Mouse (Mus musculus) neural tube, embryonic 14.5 days (tissue): ENCODE results near the gene Gps1. TPM values are rescaled to one million over a fixed set of nuclear protein-coding genes. Genes with fewer than 3 reads are reported as not detected.

ENCODE experiments used
- ATAC-seq: fragments of 200-750 bp; cut with Nextera tagmentation; 2 replicates; pipeline ENCODE4 v1.8.0; 2017; ENCODE audit warnings: low read depth, mild to moderate bottlenecking, moderate TSS enrichment, moderate library complexity
- H3K27ac ChIP-seq: fragments of 300-500 bp; sonication (generic); 2 replicates; pipeline ENCODE4 v1.5.1; 2014; ENCODE audit warnings: low read depth, mild to moderate bottlenecking, control low read depth, low read length, moderate library complexity, mixed read lengths
- H3K27me3 ChIP-seq: fragments of 300-500 bp; sonication (generic); 2 replicates; pipeline ENCODE4 v1.6.1; 2014; ENCODE audit warnings: low read length; ENCODE audit not compliant: control insufficient read depth, insufficient read depth
- H3K36me3 ChIP-seq: fragments of 300-500 bp; sonication (generic); 2 replicates; pipeline ENCODE4 v1.6.1; 2014; ENCODE audit warnings: low read length, mixed read lengths; ENCODE audit not compliant: control insufficient read depth, insufficient read depth
- H3K4me1 ChIP-seq: fragments of 300-500 bp; sonication (generic); 2 replicates; pipeline ENCODE4 v1.6.1; 2014; ENCODE audit warnings: low read length; ENCODE audit not compliant: control insufficient read depth, insufficient read depth
- H3K4me2 ChIP-seq: fragments of 300-500 bp; sonication (generic); 2 replicates; pipeline ENCODE4 v1.6.1; 2014; ENCODE audit warnings: mild to moderate bottlenecking, low read depth, low read length, control low read depth
- H3K4me3 ChIP-seq: fragments of 300-500 bp; sonication (generic); 2 replicates; pipeline ENCODE4 v1.5.1; 2014; ENCODE audit warnings: low read depth, low read length, control low read depth, mixed read lengths
- H3K9ac ChIP-seq: fragments of 300-500 bp; sonication (generic); replicated peaks from 2 replicates; pipeline ENCODE4 v1.6.1; 2014; ENCODE audit warnings: low read depth, mild to moderate bottlenecking, control low read depth, low read length, mixed read lengths
- H3K9me3 ChIP-seq: fragments of 300-500 bp; sonication (generic); 2 replicates; pipeline ENCODE4 v1.6.1; 2016; ENCODE audit warnings: low read length; ENCODE audit not compliant: control insufficient read depth
- WGBS: fragments of 180-500 bp; shearing (Covaris S2); extraction: QIAGEN DNeasy Blood & Tissue Kit; methylation state at CpG from one replicate; pipeline ENCODE4 v1.1.7; 2014; 5-methylcytosine and 5-hydroxymethylcytosine counted together
- polyA plus RNA-seq: library from polyadenylated mRNA; unstranded; fragments of >200 nt; fragmentation: Nextera tagmentation; extraction: Ambion mirVana; gene quantifications from 2 replicates; pipeline ENCODE4 v1.2.1, GENCODE M21; 2014

The Gps1 gene
- polyA plus RNA-seq, 1 experiment from 2014 or later: 312 TPM

DNA sequence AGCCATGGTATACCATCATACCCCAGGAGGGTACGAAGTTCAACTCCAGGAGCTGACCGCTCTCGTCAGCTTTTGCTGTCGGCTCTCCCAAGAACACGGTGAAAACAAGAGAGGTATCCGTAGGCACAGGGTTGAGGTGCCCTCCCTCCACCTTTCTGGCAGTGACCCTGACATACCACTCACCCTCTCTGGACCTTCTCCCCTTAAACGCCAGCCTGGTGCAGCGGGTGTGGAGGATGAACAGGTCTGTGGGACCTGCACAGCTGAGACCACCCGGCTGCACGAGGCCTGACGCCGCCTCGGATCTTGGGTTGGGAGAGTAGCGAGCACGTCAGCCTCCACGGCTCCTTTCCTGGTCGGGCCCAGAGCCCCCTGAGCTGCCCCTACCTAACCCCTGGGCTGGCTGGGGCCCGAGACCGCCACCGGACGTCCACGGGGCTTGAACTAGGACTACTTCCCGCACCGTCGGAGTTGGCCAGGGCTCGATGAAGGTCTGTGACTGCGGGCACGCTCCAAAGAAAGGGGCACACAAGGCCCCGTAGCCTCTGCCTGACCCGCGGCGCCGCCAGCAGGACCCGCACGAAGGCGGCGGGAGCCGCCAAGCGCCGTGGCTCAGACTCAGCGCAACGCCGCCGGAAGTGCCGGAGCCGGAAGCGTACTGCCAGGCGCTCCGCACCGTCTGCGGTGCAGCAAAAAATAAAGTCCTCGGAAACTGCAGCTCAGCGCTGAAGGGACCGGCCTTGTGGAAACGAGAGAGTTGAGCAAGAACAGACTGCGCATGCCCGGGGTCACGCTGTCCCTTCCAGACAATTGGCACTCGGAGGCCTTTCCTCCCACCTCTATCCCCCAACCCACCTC, 11.9 kb downstream of the Gps1 start, which contains the start of gene Dus1l:
Dus1l (minus strand) TSS at position 648 of the 858 bp plus-strand sequence.
- Histone ChIP-seq H3K9ac (peak within 1 kb of the TSS; percentile 91), H3K36me3 (peaks cover 19% of the 10 kb centered on the region), H3K4me2 (peak within 1 kb of the TSS; percentile 98), H3K4me1 (peaks cover 13% of the 10 kb centered on the region), H3K27ac (peak within 1 kb of the TSS; percentile 45), H3K9me3 (no peaks in the 10 kb centered on the region), H3K4me3 (peak within 1 kb of the TSS; percentile 87), H3K27me3 (no peaks in the 10 kb centered on the region)
- peak; percentile 91 for ATAC-seq
- 2% methylated on average over 54 of the region's 59 CpGs for WGBS

DNA sequence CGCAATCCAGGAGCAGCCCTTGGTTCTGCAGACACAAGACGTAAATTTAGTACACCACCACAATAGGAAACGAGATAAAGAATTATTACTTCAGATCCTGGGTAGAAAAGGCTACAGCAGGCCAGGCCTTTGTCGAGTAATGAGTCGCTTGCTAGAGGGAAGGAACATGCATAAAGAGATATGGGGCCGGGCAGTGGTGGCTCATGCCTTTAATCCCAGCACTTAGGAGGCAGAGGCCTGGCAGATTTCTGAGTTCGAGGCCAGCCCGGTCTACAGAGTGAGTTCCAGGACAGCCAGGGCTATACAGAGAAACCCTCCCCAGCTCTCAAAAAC, 12.5 kb downstream of the Gps1 start:
- Histone ChIP-seq H3K4me2 (peak overlapping the region; percentile 9; the same call in 1 of the 2 replicates), H3K4me3 (peak overlapping the region; percentile 87; the same call in 1 of the 2 replicates), H3K4me1 (peaks cover 13% of the 10 kb centered on the region), H3K27me3 (no peaks in the 10 kb centered on the region), H3K27ac (peak overlapping the region; percentile 18), H3K36me3 (peaks cover 16% of the 10 kb centered on the region), H3K9ac (no peak overlapping the region), H3K9me3 (no peaks in the 10 kb centered on the region)
- WGBS: 21% methylated on average over 8 of the region's 8 CpGs
- peak; percentile 19; the same call in 1 of the 2 replicates for ATAC-seq

DNA sequence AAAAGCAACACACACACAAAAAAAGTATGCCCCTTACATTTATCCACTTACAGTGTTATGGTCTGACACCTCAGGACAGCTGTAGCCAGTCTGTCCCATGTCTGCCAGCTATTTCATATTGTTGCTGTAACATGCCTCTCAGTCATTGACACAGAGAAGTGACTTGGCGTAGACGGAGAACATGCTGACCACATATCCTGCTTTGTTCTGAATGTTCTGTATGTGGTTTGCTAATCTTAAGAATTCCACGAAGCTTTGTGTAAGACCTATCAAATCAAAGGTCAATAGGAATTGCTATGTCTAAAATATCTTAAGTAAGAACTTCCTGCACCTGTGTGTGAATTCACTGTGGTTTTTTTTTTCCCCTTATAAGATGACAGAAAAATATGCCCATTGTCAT, 14.2 kb downstream of the Gps1 start:
- Histone ChIP-seq H3K27ac (no peak overlapping the region), H3K4me3 (no peak overlapping the region), H3K4me1 (peaks cover 13% of the 10 kb centered on the region), H3K4me2 (no peak overlapping the region), H3K9ac (no peak overlapping the region), H3K9me3 (no peaks in the 10 kb centered on the region), H3K36me3 (no peaks in the 10 kb centered on the region), H3K27me3 (no peaks in the 10 kb centered on the region)
- ATAC-seq: no peak
- WGBS: 87% methylated on average over 3 of the region's 3 CpGs

DNA sequence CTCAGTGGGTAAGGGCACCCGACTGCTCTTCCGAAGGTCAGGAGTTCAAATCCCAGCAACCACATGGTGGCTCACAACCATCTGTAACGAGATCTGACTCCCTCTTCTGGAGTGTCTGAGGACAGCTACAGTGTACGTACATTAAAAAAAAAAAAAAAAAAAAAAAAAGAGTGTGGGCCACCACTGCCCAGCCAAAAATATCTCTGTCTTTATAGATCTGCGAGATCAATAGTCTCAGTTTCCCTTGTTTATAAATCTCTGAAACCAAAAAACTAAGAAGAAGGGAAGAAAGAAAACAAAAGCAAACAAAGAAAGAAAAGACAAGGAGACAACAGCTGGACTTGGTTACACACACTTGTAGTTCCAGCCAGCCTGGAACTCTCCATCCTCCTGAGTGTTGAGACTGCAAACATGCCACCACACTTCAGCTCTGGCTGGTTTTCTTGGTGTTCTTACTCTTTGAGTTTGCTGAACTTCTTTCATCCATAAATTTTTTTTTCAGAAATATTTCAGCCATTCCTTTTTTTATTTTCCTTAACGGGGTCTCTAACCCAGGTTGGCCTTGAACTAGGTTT, 15.3 kb downstream of the Gps1 start:
- Histone ChIP-seq H3K9me3 (no peaks in the 10 kb centered on the region), H3K4me3 (no peak overlapping the region), H3K4me2 (no peak overlapping the region), H3K4me1 (peaks cover 13% of the 10 kb centered on the region), H3K27ac (no peak overlapping the region), H3K36me3 (no peaks in the 10 kb centered on the region), H3K27me3 (no peaks in the 10 kb centered on the region), H3K9ac (no peak overlapping the region)
- ATAC-seq: no peak
- WGBS: 67% methylated on average over 6 of the region's 6 CpGs

DNA sequence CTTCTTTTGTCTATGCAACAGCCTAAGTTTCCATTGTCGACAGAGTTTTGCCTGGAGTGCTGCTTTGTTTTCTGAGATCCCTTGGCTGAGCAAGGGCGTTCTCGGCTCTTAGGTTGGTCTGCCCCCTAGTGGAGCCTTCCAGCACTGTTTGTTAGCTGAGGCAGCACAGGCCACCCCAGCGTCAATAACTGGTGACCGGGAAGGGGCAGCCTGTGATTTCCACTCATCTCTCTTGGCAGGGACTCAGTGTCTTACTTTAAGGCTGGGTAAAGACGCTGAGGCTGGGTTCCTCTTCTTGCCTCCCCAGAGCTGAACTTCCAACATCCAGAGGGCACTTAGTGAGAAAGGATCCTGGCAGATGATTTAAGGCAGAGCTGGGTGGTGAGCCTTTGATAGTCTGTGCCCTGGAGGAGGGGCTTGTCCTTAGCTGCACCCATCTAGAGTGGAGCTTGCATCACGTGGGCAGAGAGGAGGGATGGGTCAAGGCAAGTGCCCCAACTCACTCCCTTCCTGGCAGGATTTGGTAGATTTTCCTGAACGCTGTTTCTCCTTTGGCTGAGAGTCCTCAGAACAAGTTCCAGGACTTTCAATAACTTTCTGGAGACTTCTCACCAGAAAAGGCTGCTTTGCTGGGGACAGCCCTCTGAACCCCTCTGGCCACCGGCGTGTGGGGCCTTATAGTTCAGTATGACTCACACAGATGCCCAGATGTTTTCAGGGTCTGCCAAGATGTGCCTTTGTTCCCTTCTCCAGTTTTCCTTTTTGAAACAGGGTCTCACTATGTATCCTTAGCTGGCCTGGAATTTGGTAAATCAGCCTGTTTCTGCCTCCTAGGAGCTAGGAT, 16.2 kb downstream of the Gps1 start:
- H3K27ac ChIP-seq: no peak overlapping the region

DNA sequence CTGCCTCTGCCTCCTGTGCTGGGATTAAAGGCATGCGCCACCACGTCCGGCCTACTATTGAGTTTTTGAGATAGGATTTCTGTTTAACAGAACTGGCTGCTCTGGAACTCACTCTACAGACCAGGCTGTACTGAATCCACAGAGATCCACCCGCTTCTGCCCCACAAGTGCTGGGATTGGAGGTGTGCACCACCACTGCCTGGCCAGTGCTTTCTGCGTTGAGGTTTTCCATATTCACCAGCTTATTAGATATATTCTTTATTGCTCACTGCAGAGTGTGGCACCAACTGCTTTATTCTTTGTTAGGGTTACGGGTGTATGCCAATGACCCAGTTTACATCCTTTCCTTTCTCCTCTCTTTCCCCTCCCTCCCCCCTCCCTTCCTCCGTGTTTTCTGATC, 20.2 kb downstream of the Gps1 start:
- peaks cover 6% of the 10 kb centered on the region; the same call in 1 of the 2 replicates for H3K4me1 ChIP-seq
- no peak overlapping the region for H3K9ac ChIP-seq
- WGBS: 84% methylated on average over 7 of the region's 7 CpGs
- H3K27ac ChIP-seq: no peak overlapping the region
- no peak overlapping the region for H3K4me2 ChIP-seq
- no peaks in the 10 kb centered on the region for H3K27me3 ChIP-seq
- H3K4me3 ChIP-seq: no peak overlapping the region
- ATAC-seq: no peak
- H3K36me3 ChIP-seq: peaks cover 36% of the 10 kb centered on the region
- H3K9me3 ChIP-seq: no peaks in the 10 kb centered on the region

More for the DNA sequence above, 16.2 kb downstream of the Gps1 start:
- Histone ChIP-seq H3K4me1 (peaks cover 11% of the 10 kb centered on the region), H3K36me3 (no peaks in the 10 kb centered on the region; the same call in 1 of the 2 replicates), H3K4me3 (no peak overlapping the region), H3K4me2 (no peak overlapping the region), H3K27me3 (no peaks in the 10 kb centered on the region), H3K9me3 (no peaks in the 10 kb centered on the region), H3K9ac (no peak overlapping the region)
- WGBS: 10% methylated on average over 10 of the region's 10 CpGs
- peak; percentile 57; the same call in 1 of the 2 replicates for ATAC-seq

DNA sequence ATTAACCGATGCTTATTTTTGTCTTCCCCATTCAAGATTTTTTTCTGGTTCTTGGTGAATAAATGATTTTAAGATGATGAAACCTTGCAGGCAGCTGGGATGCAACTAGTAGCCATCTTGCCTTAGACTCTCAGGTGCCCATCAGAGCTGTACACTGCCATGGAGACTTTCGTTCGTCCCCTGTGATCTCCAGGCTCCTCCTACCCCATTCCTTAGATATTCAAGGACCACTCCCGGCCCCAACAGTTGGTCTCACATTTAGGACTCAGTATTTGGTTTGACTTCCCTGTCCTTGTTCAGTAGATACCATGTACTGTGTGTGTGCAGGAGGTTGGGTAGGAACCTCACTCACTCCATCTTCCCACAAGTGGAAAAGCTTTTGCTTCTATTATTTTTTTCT, 20.7 kb downstream of the Gps1 start:
- H3K9ac ChIP-seq: no peak overlapping the region
- peaks cover 6% of the 10 kb centered on the region; the same call in 1 of the 2 replicates for H3K4me1 ChIP-seq
- no peak overlapping the region for H3K27ac ChIP-seq
- no peaks in the 10 kb centered on the region for H3K27me3 ChIP-seq
- H3K9me3 ChIP-seq: no peaks in the 10 kb centered on the region
- H3K4me3 ChIP-seq: no peak overlapping the region
- 77% methylated on average over 4 of the region's 4 CpGs for WGBS
- peaks cover 41% of the 10 kb centered on the region for H3K36me3 ChIP-seq
- no peak overlapping the region for H3K4me2 ChIP-seq
- no peak for ATAC-seq

DNA sequence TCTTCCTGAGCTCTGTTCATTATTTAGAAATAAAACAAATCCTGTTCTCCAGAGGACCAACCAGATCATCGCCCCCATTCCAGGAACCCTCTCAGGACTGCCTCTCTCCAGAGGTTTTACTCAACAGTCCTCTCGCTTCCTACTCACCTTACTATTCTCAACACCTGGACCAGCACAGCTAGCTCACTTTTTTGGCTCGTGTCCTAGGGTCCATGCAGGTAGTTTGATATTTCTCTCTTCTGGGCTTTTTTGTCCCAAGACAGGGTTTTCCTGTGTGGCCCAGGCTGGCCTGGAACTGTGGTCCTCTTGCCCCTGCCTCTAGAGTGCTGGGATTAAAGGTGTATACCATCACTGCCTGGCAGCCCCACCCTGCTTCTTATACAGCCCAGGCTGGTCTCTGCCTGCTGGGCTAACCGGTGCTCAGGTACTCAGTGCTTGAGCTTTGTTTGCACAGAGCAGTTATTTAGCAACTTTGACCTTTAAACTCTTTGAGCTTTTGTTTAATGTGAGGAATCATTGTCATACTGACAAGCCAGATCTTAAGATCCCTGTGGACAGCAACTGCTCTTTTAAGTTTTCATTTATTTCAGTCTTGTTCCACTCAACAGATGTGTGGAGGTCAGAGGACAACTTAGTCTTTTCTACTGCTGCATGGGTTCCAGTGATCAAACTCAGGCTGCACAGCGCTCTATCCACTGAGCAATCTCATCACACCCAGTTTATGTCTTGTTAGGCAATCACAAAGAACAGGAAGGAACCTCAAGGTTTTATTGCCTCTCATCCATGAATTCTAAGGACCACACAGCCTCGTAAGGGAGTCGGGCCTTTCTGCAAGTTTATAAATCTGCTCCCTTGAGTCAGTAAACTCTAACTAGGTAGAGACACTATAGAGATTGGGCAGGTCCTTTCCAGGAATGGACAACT, 21.6 kb downstream of the Gps1 start:
- Histone ChIP-seq H3K27ac (no peak overlapping the region), H3K4me2 (no peak overlapping the region), H3K36me3 (peaks cover 50% of the 10 kb centered on the region), H3K9ac (no peak overlapping the region), H3K9me3 (no peaks in the 10 kb centered on the region), H3K4me3 (no peak overlapping the region), H3K4me1 (0 out of 2 replicates have a peak, but pooled peaks cover under 1% of the 10 kb centered on the region), H3K27me3 (no peaks in the 10 kb centered on the region)
- WGBS: 66% methylated on average over 7 of the region's 7 CpGs
- ATAC-seq: no peak
